Mouse (Mus musculus): Measurements from ENCODE around the gene Enpp6. TPM values are rescaled to one million over a fixed set of nuclear protein-coding genes. Genes with fewer than 3 reads are reported as not detected.

The Enpp6 gene
- total RNA-seq, 2 experiments from 2014 or later = 1.5 to 4.3 TPM

GRCm38 (mm10) chr8:46995931-46996664 lies 9.4 kb downstream of the Enpp6 start:
- peak in 1 of 2 experiments; percentile 7 for DNase-seq (ENCODE audit: low spot score in 2 of 2)

DNA sequence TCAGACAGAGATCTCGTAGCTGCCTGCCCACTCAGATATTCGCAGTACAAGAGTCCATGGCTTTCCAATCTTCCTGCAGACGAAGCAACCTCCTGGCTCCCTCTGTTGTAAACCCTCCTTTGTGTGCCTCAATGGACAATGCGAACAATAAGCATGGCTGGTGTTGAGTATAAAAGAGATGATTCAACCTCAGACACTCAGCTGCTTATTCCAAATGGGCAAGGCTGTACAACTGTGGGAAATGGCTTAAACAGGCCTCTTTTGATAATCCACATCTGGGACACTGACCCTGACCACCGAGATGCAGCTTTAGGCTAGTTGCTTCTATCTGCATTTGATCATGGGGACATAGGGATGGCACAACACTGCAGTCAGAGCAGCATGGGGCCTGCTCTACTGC lies 19.0 kb downstream of the Enpp6 start:
- DNase-seq (ENCODE audit: low spot score in 2 of 2) = no peak

DNA sequence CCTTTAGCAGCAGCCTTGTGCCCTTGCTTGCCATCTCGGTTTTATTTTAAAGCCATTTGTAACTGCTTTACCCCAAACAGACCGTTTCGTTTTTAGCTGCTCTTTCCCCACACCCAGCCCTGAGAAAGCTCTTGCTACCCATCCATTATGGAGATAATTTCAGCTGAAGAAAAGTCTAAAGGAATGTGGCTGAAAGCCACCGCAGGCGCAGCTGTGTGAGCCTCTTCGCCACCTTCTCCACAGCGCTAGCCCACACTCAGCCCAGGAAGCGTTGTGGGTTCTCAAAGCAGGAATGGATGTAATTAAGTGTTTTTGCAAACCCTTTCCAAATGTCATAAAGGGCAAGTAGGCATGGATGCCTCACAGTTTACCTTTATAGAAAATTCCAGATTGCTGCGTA lies 20.1 kb downstream of the Enpp6 start:
- DNase-seq (ENCODE audit: low spot score in 2 of 2) = no peak

DNA sequence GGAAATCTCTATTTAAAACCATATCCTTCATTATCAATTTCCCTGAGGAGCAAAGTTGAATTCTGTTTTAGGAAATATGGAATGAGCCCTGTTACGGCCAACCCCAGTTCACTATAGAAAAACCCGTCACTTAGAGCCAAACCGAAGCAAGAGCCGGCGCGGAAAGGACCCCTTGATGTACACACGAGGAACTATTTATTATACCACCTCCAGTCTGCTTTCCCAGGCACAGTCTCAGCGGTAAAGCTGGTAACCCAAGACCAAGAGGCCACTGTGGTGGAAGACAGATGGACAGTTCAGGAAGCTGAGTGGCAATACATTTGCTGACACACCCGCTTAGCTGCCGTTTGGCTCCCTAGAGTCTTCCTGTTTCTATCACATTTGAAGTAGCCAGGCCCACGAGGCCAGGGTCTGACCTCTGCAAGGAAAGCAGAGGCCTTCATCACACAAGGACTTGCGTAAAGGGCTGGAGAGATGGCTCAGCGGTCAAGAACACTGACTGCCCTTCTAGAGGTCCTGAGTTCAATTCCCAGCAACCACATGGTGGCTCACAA lies 21.6 kb downstream of the Enpp6 start:
- DNase-seq (ENCODE audit: low spot score in 2 of 2) = no peak

DNA sequence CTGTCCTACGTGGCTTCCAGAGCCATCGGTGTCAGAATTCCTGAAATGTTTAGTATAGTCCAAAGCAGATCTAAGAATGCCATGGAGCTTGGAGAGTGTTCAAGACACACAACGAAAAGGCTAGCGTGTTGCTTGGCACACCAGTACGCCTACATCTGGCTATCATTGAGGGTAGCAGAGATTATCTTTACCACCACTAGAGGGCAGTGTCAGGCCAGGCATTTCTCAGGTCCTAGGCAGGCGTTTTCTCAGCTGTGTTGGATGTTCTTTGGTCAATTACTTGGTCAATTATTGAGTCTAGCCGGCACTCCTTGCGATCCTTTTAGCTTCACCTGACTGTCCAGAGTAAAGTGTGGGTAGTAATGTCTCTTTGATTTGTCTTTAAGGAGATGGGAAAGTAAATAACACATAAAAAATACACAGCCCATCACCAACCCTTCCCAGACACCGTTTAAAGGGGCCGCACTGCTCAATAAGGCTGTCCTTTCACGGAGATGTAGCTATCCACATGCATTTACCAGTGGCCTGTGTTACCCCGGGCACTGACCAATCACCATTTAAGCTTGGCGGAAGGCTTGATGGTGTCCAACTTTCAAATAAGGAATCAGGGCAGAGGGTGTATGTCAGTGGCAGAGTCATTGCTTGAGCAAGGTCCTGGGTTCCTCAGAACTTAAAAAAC lies 29.7 kb downstream of the Enpp6 start:
- peak; percentile 77 to 79 for DNase-seq (ENCODE audit: low spot score in 2 of 2)

- no peak for DNase-seq (ENCODE audit: low spot score in 2 of 2)
Observed at GRCm38 (mm10) chr8:47021135-47021555, 34.5 kb downstream of the Enpp6 start.

DNA sequence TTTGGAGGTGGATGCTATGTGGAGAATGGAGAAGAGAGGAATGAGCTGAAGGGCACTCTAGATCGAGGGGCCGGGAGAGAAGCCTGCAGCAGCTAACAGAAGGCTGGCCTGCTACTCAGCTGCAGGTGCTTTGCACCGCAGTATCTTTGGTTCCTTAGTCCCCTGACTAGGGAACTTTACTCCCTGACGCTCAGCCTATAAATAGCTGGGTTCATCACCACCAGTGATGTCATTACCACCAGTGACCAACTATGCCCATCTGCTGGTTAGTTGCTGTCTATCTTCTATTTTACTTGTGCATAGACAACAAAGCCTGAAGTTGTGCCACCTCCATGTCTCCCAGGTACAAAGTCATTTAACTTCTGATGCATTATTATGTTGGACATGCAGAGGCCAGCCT lies 37.9 kb downstream of the Enpp6 start:
- no peak for DNase-seq (ENCODE audit: low spot score in 2 of 2)

GRCm38 (mm10) chr8:47026841-47027490 lies 40.3 kb downstream of the Enpp6 start:
- DNase-seq (ENCODE audit: low spot score in 2 of 2) = no peak

- no peak for DNase-seq (ENCODE audit: low spot score in 2 of 2)
Observed at GRCm38 (mm10) chr8:47028474-47028873, 41.8 kb downstream of the Enpp6 start.

DNA sequence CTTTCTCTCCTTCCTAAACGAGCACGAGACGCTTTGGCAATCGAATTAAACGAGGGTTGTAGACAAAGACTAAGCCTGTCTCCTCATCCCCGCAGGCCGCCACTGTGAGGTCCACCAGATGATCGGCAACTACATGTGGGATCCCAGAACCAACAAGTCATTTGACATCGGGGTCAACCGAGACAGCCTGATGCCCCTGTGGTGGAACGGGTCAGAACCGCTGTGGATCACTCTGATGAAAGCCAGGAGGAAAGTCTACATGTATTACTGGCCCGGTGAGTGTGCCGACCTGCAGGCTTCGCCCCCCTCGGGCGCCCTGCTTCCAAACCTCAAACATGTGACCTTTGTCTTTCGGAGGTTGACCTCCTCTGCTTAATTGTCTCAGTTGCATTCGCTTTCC lies 43.6 kb downstream of the Enpp6 start:
- DNase-seq (ENCODE audit: low spot score in 2 of 2) = no peak

DNA sequence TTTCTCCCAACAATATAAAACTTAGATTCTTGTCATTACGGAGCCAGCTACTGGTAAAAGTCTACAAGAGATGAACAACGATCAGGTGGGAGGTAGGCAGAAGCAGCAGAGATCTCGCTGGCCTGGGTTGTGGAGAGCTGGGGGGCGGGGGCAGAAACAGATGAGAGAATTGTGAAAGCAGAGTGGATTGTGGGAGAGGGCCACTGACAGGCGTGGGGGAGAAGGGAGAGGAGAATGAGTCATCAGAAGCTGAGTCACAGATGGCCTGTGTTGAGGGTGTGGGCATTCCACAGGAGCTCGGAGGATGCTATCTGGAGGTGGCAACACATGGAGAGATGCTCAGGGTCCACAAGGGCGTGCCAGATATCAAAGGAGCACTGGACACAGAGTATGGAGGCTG lies 45.4 kb downstream of the Enpp6 start:
- DNase-seq (ENCODE audit: low spot score in 2 of 2) = peak; percentile 68 to 85

DNA sequence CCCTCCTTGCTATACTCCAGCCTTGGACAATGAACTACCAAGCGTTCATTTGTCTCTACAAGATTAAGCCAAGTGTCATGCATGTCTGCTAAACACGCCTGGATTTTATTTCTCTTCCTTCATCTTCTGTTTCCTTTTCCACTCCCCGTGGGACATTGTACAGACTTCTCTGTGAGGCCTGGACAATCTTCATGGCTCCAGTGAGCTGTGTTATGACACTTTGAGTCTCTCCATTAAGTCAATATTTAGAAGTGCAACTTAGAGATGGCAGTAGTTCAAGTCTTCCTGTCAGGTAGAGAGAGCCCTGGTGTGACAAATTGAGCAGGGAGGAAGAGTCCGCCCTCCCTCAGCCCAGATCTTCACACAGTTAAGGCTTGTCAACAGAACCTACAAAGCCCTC lies 47.3 kb downstream of the Enpp6 start:
- no peak for DNase-seq (ENCODE audit: low spot score in 2 of 2)

- no peak for DNase-seq (ENCODE audit: low spot score in 2 of 2)
Observed at GRCm38 (mm10) chr8:47036501-47036900, 49.8 kb downstream of the Enpp6 start.

DNA sequence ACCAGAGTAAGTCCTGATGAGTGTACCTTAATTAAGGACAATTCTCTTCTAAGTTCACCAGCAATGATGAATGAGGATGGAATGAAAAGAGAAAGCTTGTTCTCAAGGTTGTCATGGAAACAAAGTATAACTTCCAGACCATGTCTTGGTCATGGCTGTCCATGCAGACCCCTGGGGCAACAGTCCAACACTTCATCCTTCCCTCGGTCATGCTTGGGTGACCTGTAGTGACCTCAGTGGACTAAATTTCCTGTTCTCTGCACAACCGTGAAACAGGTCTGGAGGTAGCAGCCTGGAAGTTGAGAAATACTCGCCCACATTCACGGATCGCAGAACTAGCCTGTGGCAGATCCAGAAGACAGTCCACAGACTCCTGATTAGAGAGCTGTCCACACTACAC lies 50.7 kb downstream of the Enpp6 start:
- DNase-seq (ENCODE audit: low spot score in 2 of 2) = no peak

- DNase-seq (ENCODE audit: low spot score in 2 of 2) = peak in 1 of 2 experiments; percentile 23
Observed at GRCm38 (mm10) chr8:47040215-47040614, 53.5 kb downstream of the Enpp6 start.

DNA sequence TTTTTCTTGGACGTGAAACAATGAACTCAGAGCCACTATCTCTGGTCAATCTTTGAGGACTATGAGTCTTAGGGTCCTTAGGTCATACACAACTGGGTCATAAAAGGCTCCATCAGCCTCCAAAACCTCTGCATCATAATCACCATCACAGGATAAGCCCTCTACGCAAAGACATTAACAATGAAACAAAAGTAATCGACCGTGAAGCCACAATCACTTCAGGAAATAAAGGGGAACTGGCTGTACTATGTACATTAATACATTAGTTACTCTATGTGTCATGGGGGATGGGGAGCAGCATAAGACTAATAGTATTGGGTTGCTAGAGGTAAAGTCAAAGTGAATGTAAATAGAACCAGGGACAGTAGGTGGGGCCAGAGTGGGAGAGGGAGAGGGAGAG lies 59.7 kb downstream of the Enpp6 start:
- no peak for DNase-seq (ENCODE audit: low spot score in 2 of 2)

- no peak for DNase-seq (ENCODE audit: low spot score in 2 of 2)
Observed at GRCm38 (mm10) chr8:47047146-47047545, 60.5 kb downstream of the Enpp6 start.

DNA sequence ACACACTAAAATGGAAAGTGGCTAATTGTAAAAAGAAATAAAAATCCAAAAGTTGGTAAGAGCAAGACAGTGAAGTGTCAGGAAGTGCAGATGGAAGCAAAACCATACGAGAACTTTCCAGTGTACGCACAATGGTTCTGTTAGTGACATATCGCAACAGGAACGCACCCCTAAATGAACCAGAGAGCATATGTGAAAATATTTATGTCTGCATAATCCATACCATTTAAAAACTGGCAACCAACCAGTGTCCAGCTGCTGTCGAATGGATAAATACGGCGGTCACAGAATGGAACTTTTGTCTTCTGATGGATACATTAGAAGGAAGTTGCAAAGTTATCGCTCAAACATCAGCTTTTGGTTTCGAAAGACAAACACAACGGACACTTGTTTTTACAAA lies 61.9 kb downstream of the Enpp6 start:
- no peak for DNase-seq (ENCODE audit: low spot score in 2 of 2)

DNA sequence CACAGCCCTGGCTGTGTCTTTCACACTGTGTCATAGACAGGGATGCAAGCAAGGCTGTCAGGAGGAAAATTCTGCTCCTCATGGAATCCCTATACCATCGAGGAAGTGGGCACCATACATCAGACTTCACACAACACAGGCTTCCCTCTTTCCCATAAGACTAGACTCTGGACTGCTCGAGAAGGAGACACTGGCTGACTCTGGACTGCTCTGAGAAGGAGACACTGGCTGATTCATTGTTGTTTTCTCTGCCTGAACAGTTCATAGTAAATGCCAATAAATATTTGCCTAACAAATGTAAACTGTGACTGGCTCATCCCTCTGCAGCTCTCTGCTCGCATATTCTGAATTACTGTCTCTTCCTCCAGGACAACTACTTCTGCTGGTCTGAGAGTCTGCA lies 66.0 kb downstream of the Enpp6 start:
- no peak for DNase-seq (ENCODE audit: low spot score in 2 of 2)

GRCm38 (mm10) chr8:47056086-47056485 lies 69.4 kb downstream of the Enpp6 start:
- no peak for DNase-seq (ENCODE audit: low spot score in 2 of 2)

GRCm38 (mm10) chr8:47058526-47058925 lies 71.8 kb downstream of the Enpp6 start:
- no peak for DNase-seq (ENCODE audit: low spot score in 2 of 2)

DNA sequence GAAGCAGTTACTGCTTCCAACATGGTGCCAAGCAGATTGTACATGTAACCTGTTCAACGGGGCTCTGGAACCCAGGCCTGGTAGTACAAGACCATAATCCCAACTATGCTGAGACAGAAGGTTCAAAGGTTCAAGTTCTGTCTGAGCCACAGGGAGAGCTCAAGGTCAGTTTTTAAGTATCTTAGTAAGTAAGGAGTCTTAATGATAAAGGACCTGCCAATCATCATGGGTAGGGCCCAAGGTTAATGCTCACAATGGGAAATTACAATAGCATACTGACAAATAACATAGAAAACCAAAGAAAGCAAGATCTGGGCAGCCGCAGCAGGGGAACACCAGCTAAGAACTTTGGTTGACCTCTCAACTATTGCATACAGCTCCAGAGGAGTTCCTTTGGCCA lies 72.3 kb downstream of the Enpp6 start:
- DNase-seq (ENCODE audit: low spot score in 2 of 2) = no peak
